Mouse (Mus musculus) spleen, adult 2 months (tissue): ENCODE data around the gene Skap1. TPM values are rescaled to one million over a fixed set of nuclear protein-coding genes. Genes with fewer than 3 reads are reported as not detected.
A peak's percentile ranks its signal among the peaks of the same experiment; 100 is the strongest.

Experiments
- DNase-seq, 2 experiments: peaks; one replicate each; pipeline versions ENCODE4 v3.0.0 to v3.0.0-alpha.2; 2012 to 2021; ENCODE audit warnings: low spot score in 2 of 2, low read depth in 1 of 2
- H3K27ac ChIP-seq: fragments of 200-500 bp; 2 replicates; pipeline ENCODE4 v1.5.1; 2012; ENCODE audit warnings: low read length, inconsistent platforms; ENCODE audit not compliant: insufficient read depth
- H3K27me3 ChIP-seq: fragments of 200-500 bp; 2 replicates; pipeline ENCODE4 v1.6.1; 2012; ENCODE audit warnings: mild to moderate bottlenecking, moderate library complexity, low read length, inconsistent platforms; ENCODE audit not compliant: control insufficient read depth, insufficient read depth
- H3K36me3 ChIP-seq: fragments of 200-500 bp; 2 replicates; pipeline ENCODE4 v1.6.1; 2012; ENCODE audit warnings: mild to moderate bottlenecking, low read length, inconsistent platforms; ENCODE audit not compliant: control insufficient read depth, insufficient read depth
- H3K4me1 ChIP-seq: fragments of 200-500 bp; 2 replicates; pipeline ENCODE4 v1.6.1; 2011; ENCODE audit warnings: inconsistent platforms; ENCODE audit not compliant: control insufficient read depth, insufficient read depth, insufficient read length
- H3K4me3 ChIP-seq: fragments of 200-500 bp; 2 replicates; pipeline ENCODE4 v1.5.1; 2011; ENCODE audit warnings: mild to moderate bottlenecking, inconsistent platforms; ENCODE audit not compliant: insufficient read depth, insufficient read length; ENCODE audit errors: extremely low read depth
- CTCF ChIP-seq: fragments of 200-500 bp; IDR thresholded peaks from 2 replicates; pipeline ENCODE4 v1.5.1; 2011; ENCODE audit warnings: mild to moderate bottlenecking, inconsistent platforms; ENCODE audit not compliant: insufficient read depth, insufficient read length, insufficient replicate concordance; ENCODE audit errors: extremely low read depth
- POLR2A ChIP-seq: fragments of 200-500 bp; IDR thresholded peaks from 2 replicates; pipeline ENCODE4 v1.6.1; 2011; ENCODE audit warnings: low read depth, low read length, inconsistent platforms
- WGBS: fragments of 180-500 bp; shearing (Covaris S2); methylation state at CpG from one replicate; pipeline ENCODE4 v1.1.7; 2018; 5-methylcytosine and 5-hydroxymethylcytosine counted together
- polyA plus RNA-seq: library from polyadenylated mRNA; depleted of rRNA; stranded (reverse); fragments of >200 nt; gene quantifications from 2 replicates; pipeline ENCODE4 v1.2.3, GENCODE M21; 2012

Skap1 gene
- polyA plus RNA-seq, 1 experiment = 22.3 TPM

- Histone ChIP-seq H3K27ac (no peak overlapping the region), H3K4me3 (no peak overlapping the region), H3K4me1 (no peaks in the 10 kb centered on the region), H3K36me3 (no peaks in the 10 kb centered on the region), H3K27me3 (no peaks in the 10 kb centered on the region)
- 15% methylated on average over 8 of the region's 8 CpGs for WGBS
- DNase-seq = no peak
- TF ChIP-seq CTCF (no peak), POLR2A (no peak)
These were observed 189.5 kb downstream of the Skap1 start for GRCm38 (mm10) chr11:96653867-96654266.

GRCm38 (mm10) chr11:96658420-96658819 is 194.0 kb downstream of the Skap1 start:
- no peak for TF ChIP-seq CTCF
- TF ChIP-seq POLR2A = no peak
- Histone ChIP-seq H3K27ac (no peak overlapping the region), H3K4me1 (no peaks in the 10 kb centered on the region), H3K36me3 (no peaks in the 10 kb centered on the region), H3K27me3 (no peaks in the 10 kb centered on the region), H3K4me3 (no peak overlapping the region)
- WGBS = 91% methylated on average over 1 of the region's 1 CpGs
- DNase-seq = no peak

- no peaks in the 10 kb centered on the region for H3K36me3 ChIP-seq
- peak overlapping the region; percentile 45 for H3K27ac ChIP-seq
- no peak overlapping the region for H3K4me3 ChIP-seq
- no peak for TF ChIP-seq POLR2A
- no peak for TF ChIP-seq CTCF
- peaks cover 5% of the 10 kb centered on the region; the same call in 1 of the 2 replicates for H3K4me1 ChIP-seq
- WGBS = 30% methylated on average over 3 of the region's 3 CpGs
- H3K27me3 ChIP-seq = no peaks in the 10 kb centered on the region
- DNase-seq = peak; percentile 28 to 45
These were observed 202.5 kb downstream of the Skap1 start for GRCm38 (mm10) chr11:96666924-96667323.

GRCm38 (mm10) chr11:96668367-96668766 is 204.0 kb downstream of the Skap1 start:
- H3K36me3 ChIP-seq = no peaks in the 10 kb centered on the region
- no peak overlapping the region for H3K27ac ChIP-seq
- H3K4me1 ChIP-seq = peaks cover 5% of the 10 kb centered on the region; the same call in 1 of the 2 replicates
- H3K4me3 ChIP-seq = no peak overlapping the region
- TF ChIP-seq CTCF = no peak
- TF ChIP-seq POLR2A = no peak
- no peak for DNase-seq
- 63% methylated on average over 7 of the region's 7 CpGs for WGBS
- H3K27me3 ChIP-seq = no peaks in the 10 kb centered on the region

GRCm38 (mm10) chr11:96673792-96674191 is 209.4 kb downstream of the Skap1 start:
- no peak for DNase-seq
- Histone ChIP-seq H3K4me1 (no peaks in the 10 kb centered on the region), H3K27me3 (no peaks in the 10 kb centered on the region), H3K27ac (no peak overlapping the region), H3K4me3 (no peak overlapping the region), H3K36me3 (no peaks in the 10 kb centered on the region)
- no peak for TF ChIP-seq CTCF
- TF ChIP-seq POLR2A = no peak
- WGBS = 34% methylated on average over 6 of the region's 6 CpGs

- Histone ChIP-seq H3K4me3 (no peak overlapping the region), H3K4me1 (no peaks in the 10 kb centered on the region), H3K36me3 (no peaks in the 10 kb centered on the region), H3K27ac (no peak overlapping the region), H3K27me3 (no peaks in the 10 kb centered on the region)
- WGBS = 68% methylated on average over 8 of the region's 8 CpGs
- TF ChIP-seq POLR2A = no peak
- TF ChIP-seq CTCF = no peak
- DNase-seq = no peak
These were observed 210.5 kb downstream of the Skap1 start for GRCm38 (mm10) chr11:96674786-96675365.

GRCm38 (mm10) chr11:96678026-96678425 is 213.6 kb downstream of the Skap1 start:
- 86% methylated on average over 13 of the region's 13 CpGs for WGBS
- Histone ChIP-seq H3K27me3 (no peaks in the 10 kb centered on the region), H3K4me3 (no peak overlapping the region), H3K27ac (no peak overlapping the region), H3K4me1 (no peaks in the 10 kb centered on the region), H3K36me3 (no peaks in the 10 kb centered on the region)
- TF ChIP-seq CTCF (no peak), POLR2A (no peak)
- DNase-seq = no peak
